Mouse (Mus musculus) bone marrow macrophage, adult 2 months (primary cell): ENCODE measurements around the gene Qrich2.

ENCODE experiments used
- CTCF ChIP-seq: IDR thresholded peaks from 2 replicates; pipeline ENCODE4 v1.5.1; 2012; ENCODE audit warnings: low read depth, mild to moderate bottlenecking, low read length, moderate library complexity
- POLR2A ChIP-seq: IDR thresholded peaks from 2 replicates; pipeline ENCODE4 v1.6.1; 2012; ENCODE audit warnings: mild to moderate bottlenecking, low read depth, low read length, borderline replicate concordance

- no peak for TF ChIP-seq POLR2A
- TF ChIP-seq CTCF = no peak
Measured at GRCm38 (mm10) chr11:116417054-116417453, 49.0 kb downstream of the Qrich2 start.
